Mouse (Mus musculus): Measurements from ENCODE around the gene Vps25.

Vps25 gene

DNA sequence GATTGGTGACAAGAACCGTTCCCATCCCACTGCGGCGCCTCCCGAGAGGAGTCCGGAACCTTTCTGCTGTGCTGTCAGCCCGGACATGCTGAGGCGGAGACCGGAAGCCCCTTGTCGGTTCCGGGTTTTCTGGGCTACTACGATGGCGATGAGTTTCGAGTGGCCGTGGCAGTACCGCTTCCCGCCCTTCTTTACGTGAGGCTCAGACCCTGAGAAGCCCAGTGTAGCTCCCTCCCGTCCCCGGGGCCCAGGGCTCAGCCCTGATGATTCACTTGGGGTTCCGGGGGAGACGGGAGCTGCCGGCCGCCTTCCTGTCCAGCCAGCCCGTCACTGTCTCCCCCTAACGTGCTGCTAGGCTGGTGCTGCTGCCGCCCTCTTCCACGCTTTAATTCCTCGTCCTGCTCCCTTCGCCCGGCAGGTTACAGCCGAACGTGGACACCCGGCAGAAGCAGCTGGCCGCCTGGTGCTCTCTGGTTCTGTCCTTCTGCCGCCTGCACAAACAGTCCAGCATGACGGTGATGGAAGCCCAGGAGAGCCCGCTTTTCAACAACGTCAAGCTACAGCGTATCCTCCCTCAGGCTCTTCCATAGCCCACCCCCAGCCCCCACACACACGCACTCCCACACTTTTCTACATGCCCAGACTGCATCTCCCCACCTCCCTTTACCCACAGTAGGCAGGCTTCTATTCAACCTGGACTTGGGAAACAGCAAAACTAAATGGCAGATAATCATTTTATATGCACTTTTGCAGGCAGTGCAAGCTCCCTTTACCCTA, at the start of gene Vps25:
TSS of gene Vps25 (plus strand) at position 95 of the 777 bp plus-strand sequence.
- peak; percentile 86 to 89 for DNase-seq (ENCODE audit: low spot score in 2 of 2)

DNA sequence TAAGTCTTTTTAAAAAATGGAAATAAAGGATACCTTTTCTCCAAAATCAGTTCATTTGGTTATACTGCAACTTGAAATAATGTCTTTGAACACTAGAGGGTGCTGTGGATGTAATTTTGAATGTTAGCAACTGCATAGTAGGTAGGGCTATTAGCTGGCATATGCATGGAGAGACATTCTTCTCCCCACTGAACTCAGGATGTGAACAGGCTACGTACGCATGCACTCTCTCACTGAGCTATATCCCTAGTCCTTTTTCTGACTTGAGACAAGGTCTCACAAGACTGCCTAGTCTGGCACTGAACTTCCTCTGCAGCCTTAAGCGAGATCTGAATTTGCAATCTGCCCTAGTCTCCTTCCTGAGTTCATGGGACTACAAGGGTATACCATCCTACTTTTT, 41.5 kb upstream of the Vps25 start:
- no peak for DNase-seq (ENCODE audit: low spot score in 2 of 2)

DNA sequence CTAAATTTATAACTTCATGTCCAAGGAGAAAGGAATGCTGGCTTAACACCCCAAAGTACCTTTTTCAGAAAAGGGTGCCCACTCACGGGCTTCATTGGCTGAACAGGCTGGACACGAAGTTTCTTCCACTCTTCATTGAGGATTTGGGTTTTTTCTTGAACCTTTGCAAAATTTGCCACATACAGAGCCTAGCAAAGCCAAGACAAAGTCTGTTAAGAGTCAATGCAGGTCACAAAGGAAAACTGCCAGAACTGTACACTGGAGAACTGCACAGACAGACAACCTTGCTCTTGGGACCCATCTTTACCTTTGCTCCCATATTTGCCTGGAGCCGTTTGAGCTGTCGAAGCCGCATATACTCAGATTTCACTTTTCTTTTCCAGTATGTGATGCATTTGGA, 36.6 kb upstream of the Vps25 start:
- DNase-seq (ENCODE audit: low spot score in 2 of 2) = no peak

DNA sequence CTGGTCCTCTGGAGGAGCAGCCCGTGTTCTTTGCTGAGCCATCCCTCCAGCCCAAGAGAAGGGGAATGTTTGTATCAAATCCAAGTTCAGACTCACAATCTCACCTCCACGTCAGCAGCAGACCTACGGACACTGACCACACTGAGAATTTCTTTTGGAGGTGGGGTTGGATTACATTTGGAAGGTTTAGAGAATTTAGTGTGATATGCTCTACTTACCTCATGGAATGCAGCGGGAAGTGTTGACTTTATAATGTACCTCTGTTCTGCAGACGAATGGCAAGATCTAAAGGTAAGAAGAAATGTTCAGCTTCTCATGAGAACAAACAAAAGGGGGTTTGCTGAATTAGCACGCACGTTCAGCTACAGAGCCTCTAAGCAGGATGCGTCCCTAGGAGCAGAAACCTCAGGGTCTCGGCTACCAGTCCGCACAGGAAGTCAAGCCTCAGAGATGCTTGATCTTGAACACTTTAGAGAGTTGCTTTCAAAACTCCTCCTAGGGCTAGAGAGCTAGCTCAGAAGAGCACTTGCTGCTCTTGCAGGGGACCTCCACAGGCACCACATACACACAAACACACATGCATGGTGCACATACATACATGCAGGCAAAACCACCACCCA, 35.0 kb upstream of the Vps25 start:
- no peak for DNase-seq (ENCODE audit: low spot score in 2 of 2)

DNA sequence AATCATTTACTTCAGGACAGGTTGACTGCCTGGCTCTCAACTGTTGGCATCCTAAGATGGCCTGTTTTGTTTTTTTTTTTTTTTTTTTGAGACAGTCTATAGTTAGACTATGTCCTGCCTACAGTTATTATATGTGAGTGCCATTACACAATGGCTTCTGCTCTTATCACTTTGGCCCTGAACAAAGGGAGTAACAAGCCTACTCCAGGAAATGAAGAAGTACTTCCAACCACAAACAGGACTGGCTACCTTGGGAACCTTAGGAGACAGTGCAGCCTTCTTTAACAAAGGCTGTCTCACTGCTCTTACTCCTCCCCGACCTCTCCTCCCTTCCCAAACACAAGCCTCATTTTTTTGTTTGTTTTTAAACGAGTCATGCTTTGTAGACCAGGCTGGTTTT, 32.7 kb upstream of the Vps25 start:
- DNase-seq (ENCODE audit: low spot score in 2 of 2) = no peak

DNA sequence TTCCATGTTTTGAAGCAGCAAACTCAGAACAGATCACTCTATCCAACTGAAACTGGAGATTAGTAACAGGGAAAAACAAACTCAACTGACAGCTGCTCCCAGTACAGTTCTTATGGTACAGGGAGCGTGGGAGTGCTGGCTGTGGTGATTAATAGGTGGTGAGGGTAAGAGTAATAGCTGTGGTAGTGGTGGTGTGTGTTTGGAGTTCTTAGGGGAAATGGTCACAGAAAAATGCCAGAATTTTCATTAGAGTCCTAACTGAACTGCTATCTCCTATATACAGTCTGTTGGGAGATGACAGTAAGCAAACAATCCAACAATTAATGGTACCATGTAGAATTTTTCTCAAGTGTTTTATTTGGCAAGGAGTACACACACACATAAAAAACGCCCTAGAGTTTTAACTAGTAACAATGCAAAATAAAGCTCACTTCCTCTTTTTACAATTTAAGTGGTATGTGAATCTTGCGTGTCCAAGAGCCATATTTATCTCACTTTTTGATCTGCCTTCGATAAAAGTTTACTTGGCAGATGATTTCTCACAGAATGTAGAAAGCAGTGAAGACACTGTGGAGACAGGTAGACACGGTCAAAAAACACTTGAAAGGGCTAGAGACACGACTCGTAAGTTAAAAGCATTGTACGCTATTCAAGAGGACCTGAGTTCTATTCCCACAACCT, 32.1 kb upstream of the Vps25 start:
- DNase-seq (ENCODE audit: low spot score in 2 of 2) = no peak

DNA sequence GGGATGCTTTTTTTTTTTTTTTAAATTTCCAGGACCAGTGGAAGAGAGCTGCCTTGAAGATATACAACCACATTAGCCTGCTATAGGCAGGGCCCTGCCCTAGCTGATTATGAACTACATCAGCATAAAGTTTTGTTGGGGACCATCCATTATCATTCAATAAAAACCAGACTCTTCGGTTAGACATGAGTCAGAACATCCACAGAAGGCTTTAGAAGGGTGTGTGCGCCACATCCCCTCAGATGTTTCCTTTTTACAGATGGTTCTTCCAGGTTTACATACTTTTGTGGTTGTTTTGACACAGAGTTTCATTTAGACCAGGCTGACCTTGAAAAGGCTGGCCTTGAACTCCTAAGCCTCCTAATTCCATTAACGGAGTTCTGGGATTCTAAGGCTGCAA, 29.2 kb upstream of the Vps25 start:
- no peak for DNase-seq (ENCODE audit: low spot score in 2 of 2)

DNA sequence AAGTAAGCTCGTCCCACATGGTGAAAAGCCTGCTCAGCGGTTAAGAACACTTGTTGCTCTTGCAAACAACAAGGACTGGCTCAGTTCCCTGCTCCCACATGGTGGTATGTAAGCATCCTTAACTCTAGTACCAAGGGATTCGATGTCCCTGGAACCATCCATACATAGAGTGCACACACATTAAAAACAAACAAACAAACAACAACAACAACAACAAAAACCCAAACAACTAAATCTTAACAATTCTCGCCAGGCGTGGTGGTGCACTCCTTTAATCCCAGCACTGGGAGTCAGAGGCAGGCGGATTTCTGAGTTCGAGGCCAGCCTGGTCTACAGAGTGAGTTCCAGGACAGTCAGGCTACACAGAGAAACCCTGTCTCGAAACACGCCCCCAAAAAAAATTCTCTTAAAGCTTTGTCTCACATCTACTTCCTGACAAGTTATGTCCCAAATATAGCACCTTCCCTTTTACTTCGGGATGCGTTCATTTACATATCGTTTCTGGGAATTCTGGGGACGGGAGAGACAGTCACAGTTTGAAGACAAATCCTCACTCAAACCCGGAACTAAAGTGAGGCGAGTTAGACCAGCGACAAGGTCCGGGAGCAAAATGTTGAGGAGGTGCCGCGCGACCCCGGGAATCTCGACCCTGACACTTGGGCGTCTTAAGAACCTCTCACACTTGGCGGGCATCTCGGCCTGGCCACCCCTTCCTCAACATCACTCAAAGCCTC, 28.0 kb upstream of the Vps25 start:
- DNase-seq (ENCODE audit: low spot score in 2 of 2) = no peak

DNA sequence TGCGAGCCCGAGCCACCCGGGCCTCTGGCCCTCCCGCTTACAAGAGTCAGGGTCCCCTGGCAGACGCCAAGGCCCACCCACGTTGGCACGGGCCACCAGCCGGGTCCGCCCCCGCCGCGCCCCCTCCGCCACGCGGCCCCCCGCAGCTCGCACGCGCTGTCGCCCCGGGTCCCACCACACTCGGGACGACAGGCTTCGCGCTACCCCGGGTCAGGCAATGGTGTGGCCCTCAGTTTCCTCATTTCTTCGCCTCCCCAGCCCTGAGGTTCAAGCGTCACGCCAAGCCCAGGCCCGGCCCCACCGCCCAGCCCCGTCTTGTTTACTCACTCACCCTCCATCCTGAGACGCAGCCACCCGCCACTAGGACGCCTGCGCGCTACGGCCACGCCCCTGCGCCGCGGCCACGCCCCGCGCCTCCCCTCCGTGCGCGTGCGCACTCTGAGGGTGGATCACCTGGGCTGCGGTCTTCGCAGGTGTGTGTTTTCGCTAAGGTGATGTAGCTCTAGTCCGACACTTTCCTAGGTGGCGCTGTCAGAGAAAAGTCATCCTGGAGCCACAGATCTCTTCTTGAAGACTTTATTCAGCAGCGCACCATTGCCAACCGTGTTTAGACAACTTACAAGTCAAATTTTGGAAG, 27.3 kb upstream of the Vps25 start, which contains the start of gene Ezh1:
TSS of gene Ezh1 (minus strand) at position 399 of the 637 bp plus-strand sequence.
- peak; percentile 93 to 94 for DNase-seq (ENCODE audit: low spot score in 2 of 2)

DNA sequence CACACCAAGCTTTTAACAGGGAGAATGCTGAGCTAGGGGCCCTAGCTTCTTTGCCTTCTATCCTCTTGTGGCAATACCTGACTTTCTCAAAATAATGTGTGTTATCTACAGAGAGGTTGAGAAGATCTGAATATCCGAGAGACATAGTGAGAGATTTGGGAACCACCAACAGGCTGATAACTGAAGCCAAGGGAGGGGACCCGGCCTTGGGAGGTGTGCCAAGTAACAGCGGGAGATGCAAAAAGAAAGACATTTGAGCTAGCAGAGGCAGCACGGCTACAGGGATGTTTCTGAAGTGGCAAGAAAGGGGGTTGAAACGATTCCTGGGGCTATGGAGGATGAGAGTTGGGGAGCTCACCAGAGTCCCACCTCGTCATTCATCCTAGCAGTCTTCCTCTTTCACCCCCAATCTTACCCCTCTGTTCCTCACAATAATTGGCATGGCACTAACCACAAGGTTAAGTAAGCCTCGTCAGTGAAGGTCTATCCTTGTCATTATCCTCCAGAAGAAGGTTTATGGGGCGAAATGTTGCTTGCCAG, 24.1 kb upstream of the Vps25 start:
- no peak for DNase-seq (ENCODE audit: low spot score in 2 of 2)

DNA sequence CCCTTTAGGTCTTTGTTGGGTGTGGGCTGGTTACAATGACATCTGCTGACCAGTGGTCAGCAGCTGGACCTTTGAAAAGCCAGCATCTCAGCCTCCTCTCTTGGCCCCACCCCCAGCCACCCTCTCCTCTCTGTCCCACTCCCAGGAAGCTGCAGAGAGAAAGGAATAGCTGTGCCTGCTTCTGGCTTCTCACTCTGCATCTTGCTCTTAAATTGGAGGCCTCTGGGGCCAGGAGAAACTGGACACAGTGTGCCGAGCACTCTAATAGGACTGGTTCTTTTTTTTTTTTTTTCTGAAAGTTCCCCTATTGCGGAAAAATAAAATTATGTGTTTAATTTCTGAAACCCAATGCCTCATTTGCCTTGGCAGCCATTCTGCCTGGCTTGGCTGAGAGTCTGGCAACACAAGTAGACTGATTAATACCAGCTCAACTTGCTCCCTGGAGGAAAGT, 23.4 kb upstream of the Vps25 start:
- no peak for DNase-seq (ENCODE audit: low spot score in 2 of 2)

DNA sequence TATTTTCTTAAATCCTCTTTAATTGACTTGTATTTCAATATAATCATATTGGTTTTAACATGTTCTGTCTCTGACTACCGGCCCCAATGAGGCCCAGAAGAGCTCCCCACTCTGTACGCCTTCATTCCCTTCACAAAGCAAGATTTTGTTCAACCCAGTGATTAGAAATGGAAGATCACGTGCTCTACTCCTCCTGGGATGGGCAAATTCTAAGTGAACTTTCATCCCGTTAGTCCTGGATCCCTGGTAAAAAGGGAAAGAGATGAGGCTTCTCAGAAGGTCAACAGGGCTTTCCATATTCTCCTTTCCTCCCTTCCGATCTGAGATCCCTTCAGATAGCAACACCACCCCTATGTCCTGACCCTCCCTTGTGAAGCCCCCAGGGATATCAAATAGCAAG, 23.0 kb upstream of the Vps25 start:
- DNase-seq (ENCODE audit: low spot score in 2 of 2) = no peak

DNA sequence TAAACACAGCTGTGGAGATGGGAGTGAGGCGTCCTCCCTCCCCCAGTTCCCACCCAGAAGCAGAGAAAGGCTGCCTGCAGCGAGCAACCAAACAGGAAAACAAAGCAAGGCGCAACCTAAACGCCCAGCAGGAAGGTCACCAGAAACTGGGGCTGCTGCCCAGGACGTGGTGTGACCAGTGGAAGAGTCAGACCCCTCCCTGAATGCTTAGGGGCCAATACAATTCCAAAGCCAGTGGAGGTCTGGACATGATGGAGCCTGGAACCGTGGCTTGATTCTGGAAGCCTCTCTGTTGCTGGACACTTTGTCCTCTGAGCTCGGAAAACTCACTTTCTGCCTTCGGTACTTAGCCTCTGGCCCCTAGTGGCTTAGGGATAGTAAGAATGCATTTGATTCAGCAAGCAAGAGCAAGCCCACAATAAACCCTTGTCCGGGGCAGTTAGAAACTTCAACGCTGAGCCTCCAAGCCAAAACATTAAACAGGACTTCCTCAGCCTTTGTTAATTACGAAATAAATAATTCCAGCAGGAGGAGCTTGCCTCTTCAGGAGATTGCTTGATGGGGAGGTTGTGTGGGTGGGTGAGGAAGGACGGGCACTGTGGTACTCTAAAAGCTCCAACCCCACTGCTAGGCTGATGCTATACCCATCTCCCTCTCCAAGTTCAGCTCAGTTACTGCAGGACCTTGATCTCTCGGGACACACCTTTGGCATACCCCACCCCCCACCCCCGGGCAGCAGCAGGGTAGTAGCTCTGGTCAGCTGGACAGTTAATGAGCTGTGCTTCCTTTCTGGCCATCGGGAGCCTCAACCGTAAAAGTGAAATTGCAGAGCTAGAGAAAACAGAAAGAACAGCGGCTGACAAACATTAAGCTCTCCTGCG, 22.3 kb upstream of the Vps25 start:
- DNase-seq (ENCODE audit: low spot score in 2 of 2) = no peak

DNA sequence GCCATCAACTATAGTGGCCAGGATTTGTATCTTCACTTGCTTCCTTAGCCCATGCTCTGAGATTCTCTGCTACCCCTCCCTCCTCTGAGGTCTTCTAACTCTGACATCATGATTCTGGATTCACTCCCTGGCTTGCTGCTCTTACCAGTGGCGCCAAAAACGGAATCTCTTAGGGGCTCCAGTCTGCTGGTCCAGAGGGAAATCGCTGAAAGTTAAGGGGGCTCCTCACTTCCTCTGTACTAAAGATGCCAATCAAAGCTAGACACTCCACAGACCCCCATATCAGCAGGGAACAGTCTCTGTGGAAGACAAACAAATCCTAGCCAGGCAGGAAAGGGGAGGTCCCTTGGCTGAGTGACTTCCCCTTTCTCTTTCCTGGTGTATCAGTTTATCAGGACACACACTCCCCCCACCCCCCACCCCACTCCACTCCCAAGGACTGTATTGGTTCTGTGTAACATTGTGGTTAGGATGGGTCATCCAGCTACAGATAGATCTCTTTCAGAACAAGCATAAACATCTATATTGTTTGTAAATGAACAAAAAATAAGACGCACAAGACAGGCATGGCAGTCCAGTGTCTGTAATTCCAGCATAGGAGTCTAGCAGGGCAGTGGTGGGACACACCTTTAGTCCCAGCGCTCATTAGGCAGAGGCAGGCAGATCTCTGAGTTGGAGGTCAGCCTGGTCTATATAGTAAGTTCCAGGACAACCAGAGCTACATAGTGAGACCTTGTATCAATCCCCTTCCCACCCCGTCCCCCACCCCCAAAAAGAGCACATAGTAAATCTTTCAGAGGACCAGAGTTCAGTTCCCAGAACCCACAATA, 21.3 kb upstream of the Vps25 start:
- no peak for DNase-seq (ENCODE audit: low spot score in 2 of 2)

DNA sequence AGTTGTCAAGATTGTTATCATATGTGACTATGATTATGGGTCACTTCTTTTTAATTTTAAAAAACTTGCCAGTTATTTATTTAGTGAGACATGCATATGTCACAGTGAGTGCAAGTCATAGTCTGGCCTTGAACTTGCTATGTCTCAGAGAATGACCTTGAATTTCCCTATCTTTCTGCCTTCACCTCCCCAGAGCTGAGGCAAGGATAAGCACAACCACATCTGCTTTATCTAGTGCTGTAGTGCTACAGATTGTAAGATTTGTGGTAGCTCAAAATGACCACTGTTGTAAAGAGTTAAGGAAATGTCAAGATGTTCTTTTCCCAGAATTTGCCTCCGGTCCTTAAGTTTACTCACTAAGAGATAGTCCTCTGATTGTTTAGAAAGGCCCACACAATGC, 20.3 kb upstream of the Vps25 start:
- DNase-seq (ENCODE audit: low spot score in 2 of 2) = no peak

DNA sequence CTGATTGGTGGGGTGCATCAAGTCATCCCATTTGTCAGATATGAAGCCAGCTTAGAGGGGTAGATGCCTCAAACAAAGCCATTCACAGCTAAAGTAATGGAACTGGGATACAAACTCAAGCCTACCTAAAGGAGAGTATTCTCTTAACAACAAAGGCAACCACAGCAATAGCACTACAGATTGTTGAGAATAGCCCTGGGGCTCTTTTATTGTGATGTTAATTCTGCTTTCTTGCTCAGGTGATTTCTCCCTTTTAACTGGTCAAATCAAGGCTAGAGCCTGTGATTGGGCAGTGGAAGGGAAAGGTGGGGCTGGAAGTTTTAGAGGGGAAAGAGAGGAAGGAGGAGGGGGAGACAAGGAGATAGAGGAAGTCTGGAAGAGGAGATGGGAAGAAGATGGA, 19.4 kb upstream of the Vps25 start:
- no peak for DNase-seq (ENCODE audit: low spot score in 2 of 2)

DNA sequence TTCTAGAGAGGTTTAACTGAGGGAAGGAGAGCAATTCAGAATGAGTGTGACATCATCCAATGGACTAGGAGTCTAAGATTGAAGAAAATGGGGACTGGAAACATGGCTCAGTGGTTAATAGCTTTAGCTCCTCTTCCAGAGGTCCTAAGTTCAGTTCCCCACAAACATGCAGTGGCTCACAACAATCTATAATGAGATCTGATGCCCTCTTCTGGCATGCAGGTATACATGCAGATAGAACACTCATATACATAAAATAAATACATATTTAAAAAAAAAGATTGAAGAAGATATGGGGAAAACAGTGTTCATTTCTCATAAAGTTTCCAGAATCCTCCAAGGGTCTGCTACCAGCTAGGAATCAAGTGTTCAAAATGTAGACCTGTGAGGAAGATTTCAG, 18.1 kb upstream of the Vps25 start:
- DNase-seq (ENCODE audit: low spot score in 2 of 2) = no peak

DNA sequence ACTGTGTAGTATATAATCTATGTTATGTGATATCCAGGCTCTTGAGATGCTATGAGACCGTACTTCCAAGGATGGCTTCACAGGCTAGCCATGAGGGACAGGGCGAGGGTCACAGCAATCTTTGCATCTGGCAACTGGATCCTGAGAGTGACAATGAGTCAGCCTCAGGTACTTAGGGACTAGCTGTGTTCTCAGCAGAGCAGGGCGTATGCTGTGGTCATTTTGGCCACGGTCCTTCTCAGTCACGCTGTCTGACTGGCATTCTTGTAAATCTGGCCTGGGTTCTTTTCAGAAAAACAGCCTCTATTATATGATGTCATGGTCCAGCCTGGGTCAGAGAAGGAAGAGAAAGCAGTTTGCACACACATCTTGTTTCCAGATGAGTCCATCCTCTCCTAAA, 16.7 kb upstream of the Vps25 start:
- DNase-seq (ENCODE audit: low spot score in 2 of 2) = no peak

DNA sequence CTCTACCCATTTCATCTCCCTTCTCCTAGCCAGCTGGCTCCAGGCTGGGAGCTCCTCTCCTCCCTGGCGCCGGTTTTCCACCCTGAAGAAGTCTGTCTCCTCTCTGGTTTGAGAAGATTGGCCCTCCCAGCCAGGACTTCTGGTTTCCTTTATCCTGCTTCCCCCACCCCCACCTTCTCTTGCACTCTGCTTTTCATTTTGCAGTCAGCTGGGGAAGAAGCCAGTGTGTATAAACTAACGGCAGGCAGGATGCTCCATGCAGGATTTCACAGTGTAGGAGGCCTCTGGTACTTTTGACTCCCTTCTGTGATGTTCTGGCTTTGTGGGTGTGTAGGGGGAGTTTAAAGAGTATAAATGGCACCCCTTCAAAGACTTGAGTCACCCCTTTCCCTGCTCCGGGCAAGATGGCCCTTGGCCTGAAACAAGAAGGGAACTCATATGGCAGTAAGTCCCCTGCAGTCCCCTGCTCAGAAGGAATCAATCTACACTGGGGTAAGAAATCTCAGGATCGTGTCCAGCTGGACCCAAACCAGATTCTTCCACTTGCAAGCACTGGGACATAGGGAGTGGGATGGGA, 15.3 kb upstream of the Vps25 start:
- no peak for DNase-seq (ENCODE audit: low spot score in 2 of 2)
